Mouse (Mus musculus) liver, postnatal 0 days (tissue): ENCODE results near the gene Mfsd4b2. TPM values are rescaled to one million over a fixed set of nuclear protein-coding genes. Genes with fewer than 3 reads are reported as not detected.

Source experiments
- ATAC-seq: fragments of 200-750 bp; cut with Nextera tagmentation; 2 replicates; pipeline ENCODE4 v1.8.0; 2017; ENCODE audit warnings: mild to moderate bottlenecking, moderate library complexity
- DNase-seq: peaks from one replicate; pipeline ENCODE4 v3.0.0-alpha.2; 2016
- H3K27ac ChIP-seq: fragments of 300-500 bp; sonication (generic); 2 replicates; pipeline ENCODE4 v1.5.1; 2014; ENCODE audit warnings: antibody characterized with exemption, moderate library complexity, mild to moderate bottlenecking, low read depth
- H3K27me3 ChIP-seq: fragments of 300-500 bp; sonication (generic); 2 replicates; pipeline ENCODE4 v1.6.1; 2014; ENCODE audit warnings: low read length, control low read depth, mixed read lengths; ENCODE audit not compliant: insufficient read depth
- H3K36me3 ChIP-seq: fragments of 300-500 bp; sonication (generic); replicated peaks from 2 replicates; pipeline ENCODE4 v1.6.1; 2014; ENCODE audit warnings: mild to moderate bottlenecking, control low read depth, low read length, moderate library complexity, mixed read lengths; ENCODE audit not compliant: insufficient read depth
- H3K4me1 ChIP-seq: fragments of 300-500 bp; sonication (generic); 2 replicates; pipeline ENCODE4 v1.6.1; 2014; ENCODE audit warnings: antibody characterized with exemption, mild to moderate bottlenecking, control low read depth; ENCODE audit not compliant: insufficient read depth
- H3K4me2 ChIP-seq: fragments of 300-500 bp; sonication (generic); 2 replicates; pipeline ENCODE4 v1.6.1; 2014; ENCODE audit warnings: low read depth, mild to moderate bottlenecking, low read length, moderate library complexity, mixed read lengths
- H3K4me3 ChIP-seq: fragments of 300-500 bp; sonication (generic); 2 replicates; pipeline ENCODE4 v1.5.1; 2014; ENCODE audit warnings: low read depth, low read length
- H3K9ac ChIP-seq: fragments of 300-500 bp; sonication (generic); replicated peaks from 2 replicates; pipeline ENCODE4 v1.6.1; 2014; ENCODE audit warnings: mild to moderate bottlenecking, moderate library complexity
- H3K9me3 ChIP-seq: fragments of 300-500 bp; sonication (generic); 2 replicates; pipeline ENCODE4 v1.6.1; 2016; ENCODE audit warnings: mild to moderate bottlenecking, control low read depth, low read length, mixed read lengths
- CTCF ChIP-seq: sonication (generic); IDR thresholded peaks from 2 replicates; pipeline ENCODE4 v1.5.1; 2016; ENCODE audit warnings: antibody characterized with exemption, low read depth
- EP300 ChIP-seq: IDR thresholded peaks from 2 replicates; pipeline ENCODE4 v1.6.1; 2016; ENCODE audit warnings: antibody characterized with exemption, low read depth, mild to moderate bottlenecking
- WGBS: fragments of 180-500 bp; shearing (Covaris S2); extraction: QIAGEN DNeasy Blood & Tissue Kit; methylation state at CpG from one replicate; pipeline ENCODE4 v1.1.7; 2014; ENCODE audit not compliant: insufficient replicate concordance; 5-methylcytosine and 5-hydroxymethylcytosine counted together
- polyA plus RNA-seq: library from polyadenylated mRNA; unstranded; fragments of >200 nt; fragmentation: Nextera tagmentation; extraction: Ambion mirVana; gene quantifications from 2 replicates; pipeline ENCODE4 v1.2.1, GENCODE M21; 2015

The Mfsd4b2 gene
- polyA plus RNA-seq, 1 experiment from 2014 or later = not detected

GRCm38 (mm10) chr10:39898874-39899371, 27.8 kb downstream of the Mfsd4b2 start, which contains the start of gene Mfsd4b4:
Gene Mfsd4b4, minus strand, starts transcription at chr10:39899238.
- ATAC-seq (peak; percentile 99), DNase-seq (peak; percentile 90)
- Histone ChIP-seq H3K4me1 (peaks cover 18% of the 10 kb centered on the region), H3K9me3 (no peaks in the 10 kb centered on the region), H3K27ac (peak within 1 kb of the TSS; percentile 90), H3K9ac (peak within 1 kb of the TSS; percentile 72), H3K4me3 (peak within 1 kb of the TSS; percentile 67), H3K36me3 (no peaks in the 10 kb centered on the region), H3K4me2 (peak within 1 kb of the TSS; percentile 82), H3K27me3 (no peaks in the 10 kb centered on the region)
- no peak for TF ChIP-seq CTCF
- no peak for TF ChIP-seq EP300
- WGBS = 1% methylated on average over 41 of the region's 41 CpGs

GRCm38 (mm10) chr10:39896503-39896902, 30.2 kb downstream of the Mfsd4b2 start:
- Histone ChIP-seq H3K36me3 (no peaks in the 10 kb centered on the region), H3K4me2 (no peak overlapping the region), H3K4me3 (no peak overlapping the region), H3K4me1 (peaks cover 22% of the 10 kb centered on the region), H3K27ac (no peak overlapping the region), H3K27me3 (no peaks in the 10 kb centered on the region), H3K9ac (no peak overlapping the region), H3K9me3 (no peaks in the 10 kb centered on the region)
- DNase-seq = no peak
- ATAC-seq = no peak
- 75% methylated on average over 5 of the region's 5 CpGs for WGBS
- TF ChIP-seq EP300 (no peak), CTCF (peak; percentile 45)

- Histone ChIP-seq H3K4me1 (peaks cover 17% of the 10 kb centered on the region), H3K9ac (no peak overlapping the region), H3K9me3 (no peaks in the 10 kb centered on the region), H3K36me3 (no peaks in the 10 kb centered on the region), H3K27me3 (no peaks in the 10 kb centered on the region), H3K4me3 (no peak overlapping the region), H3K4me2 (no peak overlapping the region), H3K27ac (no peak overlapping the region)
- DNase-seq = peak; percentile 58
- TF ChIP-seq EP300 (no peak), CTCF (no peak)
- no peak for ATAC-seq
- 55% methylated on average over 11 of the region's 11 CpGs for WGBS
Measured at GRCm38 (mm10) chr10:39893702-39894697, 32.7 kb downstream of the Mfsd4b2 start.

GRCm38 (mm10) chr10:39888621-39889020, 38.1 kb downstream of the Mfsd4b2 start:
- 47% methylated on average over 3 of the region's 3 CpGs for WGBS
- Histone ChIP-seq H3K27me3 (no peaks in the 10 kb centered on the region), H3K36me3 (no peaks in the 10 kb centered on the region), H3K9me3 (no peaks in the 10 kb centered on the region), H3K4me3 (no peak overlapping the region), H3K4me1 (0 out of 2 replicates have a peak, but pooled peaks cover 1% of the 10 kb centered on the region), H3K27ac (no peak overlapping the region), H3K9ac (no peak overlapping the region), H3K4me2 (no peak overlapping the region)
- ATAC-seq (no peak), DNase-seq (no peak)
- TF ChIP-seq EP300 = no peak

Other genes with a start within 250 kb of the Mfsd4b2 start
- gene Rev3l, start 194.8 kb downstream of the Mfsd4b2 start, polyA plus RNA-seq = 2.8 and 2.9 TPM in 2 replicates
- gene Mfsd4b4, start 27.7 kb downstream of the Mfsd4b2 start, polyA plus RNA-seq = 1.4 and 1.6 TPM in 2 replicates
- 4.8 and 5.5 TPM in 2 replicates for gene Mfsd4b3, start 33.2 kb upstream of the Mfsd4b2 start, polyA plus RNA-seq
- 0.06 and 0.09 TPM in 2 replicates for gene Mfsd4b5, start 59.7 kb upstream of the Mfsd4b2 start, polyA plus RNA-seq
- 6.0 and 6.1 TPM in 2 replicates for gene Mfsd4b1, start 98.3 kb upstream of the Mfsd4b2 start, polyA plus RNA-seq
- 20.2 and 22.1 TPM in 2 replicates for gene Slc16a10, start 215.3 kb upstream of the Mfsd4b2 start, polyA plus RNA-seq